7 mouse cellular contexts compared by ENCODE assay signal in the genomic region with DNA sequence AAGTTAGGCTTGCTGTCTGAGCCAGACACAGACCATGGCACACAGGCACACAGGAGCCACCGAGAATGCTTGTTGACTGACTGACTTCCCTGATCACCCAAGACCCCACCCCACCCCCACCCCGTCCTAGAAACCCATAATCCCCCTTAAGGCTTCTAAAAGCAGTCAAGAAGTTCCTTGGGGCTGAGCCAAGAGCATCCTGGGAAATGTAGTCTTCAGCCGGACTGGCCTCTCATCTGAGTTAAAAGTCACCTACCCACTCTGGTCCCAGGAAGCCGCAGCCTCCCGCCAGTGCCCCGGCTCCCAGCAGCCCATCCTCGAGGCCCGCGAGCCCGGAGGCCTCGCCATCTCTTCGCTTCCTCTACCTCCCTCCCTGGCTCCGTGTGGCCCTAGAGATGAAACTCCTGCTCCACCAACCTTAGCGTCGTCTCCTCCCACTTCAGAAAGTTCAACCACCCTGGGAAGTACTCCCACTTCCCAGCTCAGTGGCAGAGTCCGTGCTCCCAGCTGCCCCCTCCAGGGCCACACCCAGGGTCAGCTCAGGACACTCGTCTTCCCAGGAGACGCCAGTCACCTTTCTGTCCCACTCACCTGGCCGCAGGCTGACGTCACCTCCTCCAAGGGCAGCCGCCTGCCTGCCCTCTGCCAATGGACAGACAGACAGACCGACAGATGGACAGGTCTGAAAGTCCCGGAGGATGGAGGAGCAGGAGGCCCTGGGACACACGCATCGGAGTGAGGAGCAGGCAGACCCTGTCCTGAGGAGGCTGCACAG. TPM values are rescaled to one million over a fixed set of nuclear protein-coding genes. Genes with fewer than 3 reads are reported as not detected.
DNase-seq lines count a peak whose midpoint lies in the region; ATAC-seq and TF ChIP-seq lines count a peak whose summit lies in the region.

No protein-coding gene starts in this region.

- TF ChIP-seq POLR2A in cortical plate, adult 2 months (IDR thresholded peaks at IDR 0.05; ENCODE audit: extremely low read depth, insufficient read depth, low read length): no peak

- no peaks in the 10 kb centered on the region for H3K9me3 ChIP-seq in hindbrain, embryonic 10.5 days
- H3K9me3 ChIP-seq in midbrain, embryonic 14.5 days (ENCODE audit: control insufficient read depth, low read length): no peaks in the 10 kb centered on the region

- no peak for DNase-seq in layer of hippocampus, adult 2 months (ENCODE audit: low spot score in 2 of 2)
- no peak for DNase-seq in layer of hippocampus, postnatal 25 days (ENCODE audit: extremely low spot score in 1 of 2, low spot score in 1 of 2)
- DNase-seq in hindbrain, embryonic 10.5 days (ENCODE audit: low spot score): no peak
- DNase-seq in midbrain, embryonic 14.5 days: no peak
- DNase-seq in embryo, embryonic 10.5 days (ENCODE audit: low spot score): no peak
- no peak for DNase-seq in left cerebral cortex, adult 11 months (ENCODE audit: low spot score)

- TF ChIP-seq CTCF in layer of hippocampus, adult 2 months (conservative IDR thresholded peaks at IDR 0.05): no peak
- TF ChIP-seq CTCF in cortical plate, adult 2 months (IDR thresholded peaks at IDR 0.05; ENCODE audit: extremely low read depth, insufficient read depth, low read length): no peak

- H3K27me3 ChIP-seq in hindbrain, embryonic 10.5 days (ENCODE audit: insufficient read depth, poor library complexity, severe bottlenecking): peaks cover 77% of the 10 kb centered on the region
- peaks cover 15% of the 10 kb centered on the region; the same call in 1 of the 2 replicates for H3K27me3 ChIP-seq in midbrain, embryonic 14.5 days (ENCODE audit: control insufficient read depth, insufficient read depth, low read length)

- 10% methylated on average over 25 of the region's 25 CpGs for WGBS in hindbrain, embryonic 10.5 days
- 14% methylated on average over 25 of the region's 25 CpGs for WGBS in midbrain, embryonic 14.5 days

- H3K36me3 ChIP-seq in hindbrain, embryonic 10.5 days: no peaks in the 10 kb centered on the region
- H3K36me3 ChIP-seq in midbrain, embryonic 14.5 days (ENCODE audit: control insufficient read depth, insufficient read depth, low read length): no peaks in the 10 kb centered on the region

- peak overlapping the region; percentile 64 for H3K4me3 ChIP-seq in layer of hippocampus, adult 2 months
- H3K4me3 ChIP-seq in cortical plate, adult 2 months (ENCODE audit: insufficient read depth, low read length): peak overlapping the region; percentile 96
- H3K4me3 ChIP-seq in hindbrain, embryonic 10.5 days: peak overlapping the region; percentile 78
- peak overlapping the region; percentile 91 for H3K4me3 ChIP-seq in midbrain, embryonic 14.5 days (replicated peaks; ENCODE audit: low read depth, low read length)

- no peak for ATAC-seq in midbrain, embryonic 14.5 days (ENCODE audit: low FRiP score, low TSS enrichment)

- H3K9ac ChIP-seq in midbrain, embryonic 14.5 days (replicated peaks; ENCODE audit: low read length): peak overlapping the region; percentile 87

- H3K4me1 ChIP-seq in cortical plate, adult 2 months (ENCODE audit: control insufficient read depth, insufficient read depth, low read length): peaks cover 6% of the 10 kb centered on the region; the same call in 1 of the 2 replicates
- peaks cover 91% of the 10 kb centered on the region for H3K4me1 ChIP-seq in hindbrain, embryonic 10.5 days (replicated peaks)
- H3K4me1 ChIP-seq in midbrain, embryonic 14.5 days (ENCODE audit: control insufficient read depth, insufficient read depth, low read length): peaks cover 39% of the 10 kb centered on the region

- H3K4me2 ChIP-seq in midbrain, embryonic 14.5 days (ENCODE audit: low read length): peak overlapping the region; percentile 70

- peak overlapping the region; percentile 95; the same call in 1 of the 2 replicates for H3K27ac ChIP-seq in layer of hippocampus, adult 2 months
- no peak overlapping the region for H3K27ac ChIP-seq in cortical plate, adult 2 months (ENCODE audit: insufficient read depth, low read length)
- H3K27ac ChIP-seq in hindbrain, embryonic 10.5 days: peak overlapping the region; percentile 13; the same call in 1 of the 2 replicates
- H3K27ac ChIP-seq in midbrain, embryonic 14.5 days (replicated peaks; ENCODE audit: low read depth, low read length): no peak overlapping the region

RNA-seq across cellular contexts. Expression of a gene that starts 2.1 kb away (rescaled TPM):
- total RNA-seq in layer of hippocampus, adult 2 months (2021): 100 to 1,000 TPM; 125 to 133 TPM
- 100 to 1,000 TPM; 141 to 143 TPM for total RNA-seq in layer of hippocampus, postnatal 25 days (2021)
- 87.3 and 88.9 TPM in 2 replicates for polyA plus RNA-seq in cortical plate, adult 2 months (2012; rRNA removed)
- polyA plus RNA-seq in hindbrain, embryonic 10.5 days (2016; fragmentation: Nextera tagmentation; extraction: Ambion mirVana): 2.3 and 3.8 TPM in 2 replicates
- polyA plus RNA-seq in midbrain, embryonic 14.5 days (2014; fragmentation: Nextera tagmentation; extraction: Ambion mirVana): 16.4 and 18.2 TPM in 2 replicates

RNA-seq across cellular contexts. Expression of a gene that starts 16.2 kb away (rescaled TPM):
- total RNA-seq in layer of hippocampus, adult 2 months (2021): 1 to 10 TPM in 1 of 2 experiments, under 1 TPM in 1; 0.77 to 1.6 TPM
- 1 to 10 TPM; 1.1 to 1.4 TPM for total RNA-seq in layer of hippocampus, postnatal 25 days (2021)
- polyA plus RNA-seq in cortical plate, adult 2 months (2012; rRNA removed): 2.6 and 3.1 TPM in 2 replicates
- not detected in 2 replicates for polyA plus RNA-seq in hindbrain, embryonic 10.5 days (2016; fragmentation: Nextera tagmentation; extraction: Ambion mirVana)
- 0.15 and 0.34 TPM in 2 replicates for polyA plus RNA-seq in midbrain, embryonic 14.5 days (2014; fragmentation: Nextera tagmentation; extraction: Ambion mirVana)

RNA-seq across cellular contexts. Expression of a gene that starts 20.6 kb away (rescaled TPM):
- total RNA-seq in layer of hippocampus, adult 2 months (2021): under 1 TPM; 0.54 to 0.76 TPM
- under 1 TPM; 0.30 to 0.85 TPM for total RNA-seq in layer of hippocampus, postnatal 25 days (2021)
- polyA plus RNA-seq in cortical plate, adult 2 months (2012; rRNA removed): 0.55 and 0.67 TPM in 2 replicates
- 0.39 and 0.42 TPM in 2 replicates for polyA plus RNA-seq in hindbrain, embryonic 10.5 days (2016; fragmentation: Nextera tagmentation; extraction: Ambion mirVana)
- polyA plus RNA-seq in midbrain, embryonic 14.5 days (2014; fragmentation: Nextera tagmentation; extraction: Ambion mirVana): 0.55 and 1.0 TPM in 2 replicates

RNA-seq across cellular contexts. Expression of a gene that starts 24.3 kb away (rescaled TPM):
- 1 to 10 TPM; 5.4 to 7.0 TPM for total RNA-seq in layer of hippocampus, adult 2 months (2021)
- total RNA-seq in layer of hippocampus, postnatal 25 days (2021): 1 to 10 TPM; 5.4 to 6.6 TPM
- polyA plus RNA-seq in cortical plate, adult 2 months (2012; rRNA removed): 7.5 and 8.5 TPM in 2 replicates
- polyA plus RNA-seq in hindbrain, embryonic 10.5 days (2016; fragmentation: Nextera tagmentation; extraction: Ambion mirVana): 10.4 and 11.8 TPM in 2 replicates
- 8.5 and 10.5 TPM in 2 replicates for polyA plus RNA-seq in midbrain, embryonic 14.5 days (2014; fragmentation: Nextera tagmentation; extraction: Ambion mirVana)

RNA-seq across cellular contexts. Expression of a gene that starts 28.4 kb away (rescaled TPM):
- total RNA-seq in layer of hippocampus, adult 2 months (2021): 10 to 100 TPM in 1 of 2 experiments, 1 to 10 TPM in 1; 7.5 to 10.1 TPM
- total RNA-seq in layer of hippocampus, postnatal 25 days (2021): 1 to 10 TPM in 1 of 2 experiments, under 1 TPM in 1; 0.68 to 2.4 TPM
- 0.73 and 1.2 TPM in 2 replicates for polyA plus RNA-seq in cortical plate, adult 2 months (2012; rRNA removed)
- 0.04 and 0.06 TPM in 2 replicates for polyA plus RNA-seq in hindbrain, embryonic 10.5 days (2016; fragmentation: Nextera tagmentation; extraction: Ambion mirVana)
- 0.13 TPM in 2 replicates for polyA plus RNA-seq in midbrain, embryonic 14.5 days (2014; fragmentation: Nextera tagmentation; extraction: Ambion mirVana)

Comparison
In these comparisons a context has a peak if more than half of its experiments do, and no peak if none do; other contexts are left out.
1. H3K27ac ChIP-seq: peak in layer of hippocampus, adult 2 months (single experiment) and hindbrain, embryonic 10.5 days (single experiment); none in cortical plate, adult 2 months (single experiment) and midbrain, embryonic 14.5 days (single experiment).
2. Peak in every context shown above with its lines, with median percentiles within 50 percentile points of each other: H3K4me3 ChIP-seq.